Mouse (Mus musculus) ES-Bruce4 (cell line): ENCODE data around the gene Brd2.

Experiments
- CTCF ChIP-seq: IDR thresholded peaks from one replicate; pipeline ENCODE4 v1.8.1; 2011; ENCODE audit warnings: low read depth, low read length
- POLR2A ChIP-seq: IDR thresholded peaks from one replicate; pipeline ENCODE4 v1.8.1; 2011; ENCODE audit warnings: low read length; ENCODE audit not compliant: insufficient read depth

GRCm38 (mm10) chr17:34122188-34122984 lies at the start of gene Brd2:
- TF ChIP-seq POLR2A (peak; percentile 65), CTCF (no peak)
